Mouse (Mus musculus) cerebellum, adult 11 months (tissue): ENCODE data around the gene Cep350.
"Not testable (repeated sequence)": the region's sequence is repeated elsewhere in the genome, so short reads cannot be mapped to it uniquely, and the experiment has no call there.

Experiments
- DNase-seq: peaks from one replicate; pipeline ENCODE4 v3.0.0; 2022

Cep350 gene

GRCm38 (mm10) chr1:155882646-155883231 is 90.3 kb downstream of the Cep350 start:
- DNase-seq: not testable (repeated sequence)

GRCm38 (mm10) chr1:155879596-155879995 is 93.5 kb downstream of the Cep350 start:
- no peak for DNase-seq

GRCm38 (mm10) chr1:155862967-155863366 is 110.1 kb downstream of the Cep350 start:
- no peak for DNase-seq

GRCm38 (mm10) chr1:155854926-155855702 is 117.9 kb downstream of the Cep350 start:
- DNase-seq: peak; percentile 85

GRCm38 (mm10) chr1:155853009-155853408 is 120.0 kb downstream of the Cep350 start:
- DNase-seq: no peak

GRCm38 (mm10) chr1:155844235-155844634 is 128.8 kb downstream of the Cep350 start:
- DNase-seq: no peak

- DNase-seq: no peak
Measured at GRCm38 (mm10) chr1:155843538-155843937, 129.5 kb downstream of the Cep350 start.

- no peak for DNase-seq
Measured at GRCm38 (mm10) chr1:155835667-155836066, 137.4 kb downstream of the Cep350 start.

- no peak for DNase-seq
Measured at GRCm38 (mm10) chr1:155833610-155834009, 139.4 kb downstream of the Cep350 start.

- no peak for DNase-seq
Measured at GRCm38 (mm10) chr1:155831958-155832357, 141.1 kb downstream of the Cep350 start.

GRCm38 (mm10) chr1:155830861-155831260 is 142.2 kb downstream of the Cep350 start:
- no peak for DNase-seq

- no peak for DNase-seq
Measured at GRCm38 (mm10) chr1:155827703-155828295, 145.3 kb downstream of the Cep350 start.

- no peak for DNase-seq
Measured at GRCm38 (mm10) chr1:155826803-155827395, 146.2 kb downstream of the Cep350 start.

- DNase-seq: no peak
Measured at GRCm38 (mm10) chr1:155825940-155826716, 146.9 kb downstream of the Cep350 start.

- DNase-seq: no peak
Measured at GRCm38 (mm10) chr1:155820646-155821045, 152.4 kb downstream of the Cep350 start.

- DNase-seq: no peak
Measured at GRCm38 (mm10) chr1:155816167-155816566, 156.9 kb downstream of the Cep350 start.

- peak; percentile 74 for DNase-seq
Measured at GRCm38 (mm10) chr1:155812581-155813499, 160.2 kb downstream of the Cep350 start, which contains the start of gene Qsox1. Gene Qsox1 (minus strand): TSS chr1:155812889.

- no peak for DNase-seq
Measured at GRCm38 (mm10) chr1:155811995-155812580, 161.0 kb downstream of the Cep350 start.

- no peak for DNase-seq
Measured at GRCm38 (mm10) chr1:155810616-155811015, 162.4 kb downstream of the Cep350 start.

- no peak for DNase-seq
Measured at GRCm38 (mm10) chr1:155809706-155810442, 163.2 kb downstream of the Cep350 start.
